27 mouse cellular contexts compared by ENCODE assay signal in the genomic region with DNA sequence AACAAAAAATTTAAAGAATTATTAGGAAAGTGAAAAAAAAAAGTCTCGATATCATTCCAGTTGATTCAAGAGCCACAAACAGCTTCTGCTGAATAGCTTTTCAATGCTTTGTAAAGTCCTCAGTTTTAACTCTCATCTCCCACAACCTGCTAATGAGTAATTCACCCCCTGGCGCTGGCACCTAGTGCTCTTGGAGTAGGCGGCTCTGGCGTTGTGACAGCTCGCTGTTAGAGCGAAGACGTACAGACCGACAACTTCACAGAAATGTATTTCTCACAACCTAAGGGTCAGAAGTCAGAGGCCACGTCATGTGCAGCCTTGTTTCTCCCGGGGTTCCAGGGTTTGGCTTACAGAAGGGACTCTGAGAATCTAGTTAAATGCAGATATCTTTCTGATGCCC.
DNase-seq lines count a peak whose midpoint lies in the region; ATAC-seq and TF ChIP-seq lines count a peak whose summit lies in the region.
"Had no signal": no experiment of that assay in that cellular context is flagged by ENCODE, and none has a peak within 500 bp of the region (broad histone marks: within the 10 kb centered on the region; RNA-seq: fewer than 3 reads in every experiment).

No protein-coding gene starts in this region.

- TF ChIP-seq CTCF in kidney, adult 2 months (conservative IDR thresholded peaks at IDR 0.05; ENCODE audit: insufficient read depth, insufficient read length, low read depth, low read length), result no peak
- no peak for TF ChIP-seq CTCF in brain, embryonic 14.5 days (IDR thresholded peaks at IDR 0.05; ENCODE audit: borderline replicate concordance, extremely low read depth, insufficient read depth, insufficient read length)

- no peak overlapping the region for H3K27ac ChIP-seq in kidney, adult 2 months (ENCODE audit: insufficient read depth, low read depth, low read length)
- H3K27ac ChIP-seq in kidney, embryonic 14.5 days (ENCODE audit: low read depth, low read length), result no peak overlapping the region
- H3K27ac ChIP-seq: hindbrain, embryonic 13.5 days; liver, embryonic 14.5 days; macrophage; neural tube, embryonic 15.5 days had no signal

- no peaks in the 10 kb centered on the region for H3K36me3 ChIP-seq in kidney, adult 2 months (ENCODE audit: control insufficient read depth, insufficient read depth, low read length)
- no peaks in the 10 kb centered on the region for H3K36me3 ChIP-seq in kidney, embryonic 14.5 days (ENCODE audit: control insufficient read depth, insufficient read depth, low read length)
- H3K36me3 ChIP-seq: heart, embryonic 12.5 days; hindbrain, embryonic 13.5 days; neural tube, embryonic 15.5 days had no signal

- 63% methylated on average over 10 of the region's 10 CpGs for WGBS in kidney, adult 2 months
- WGBS in kidney, embryonic 14.5 days, result 79% methylated on average over 10 of the region's 10 CpGs

- no peak overlapping the region for H3K4me2 ChIP-seq in kidney, embryonic 14.5 days (replicated peaks; ENCODE audit: low read depth, low read length)
- H3K4me2 ChIP-seq: heart, embryonic 12.5 days; hindbrain, embryonic 13.5 days; neural tube, embryonic 15.5 days had no signal

- H3K9me3 ChIP-seq in kidney, embryonic 14.5 days (ENCODE audit: control insufficient read depth, low read length), result no peaks in the 10 kb centered on the region
- H3K9me3 ChIP-seq: hindbrain, embryonic 13.5 days; neural tube, embryonic 15.5 days had no signal

- no peak for ATAC-seq in kidney, embryonic 14.5 days (ENCODE audit: low FRiP score, low TSS enrichment)
- ATAC-seq: forebrain, embryonic 14.5 days; intestine, embryonic 16.5 days had no signal

- H3K4me1 ChIP-seq in kidney, adult 2 months (ENCODE audit: control insufficient read depth, insufficient read depth, low read length), result no peaks in the 10 kb centered on the region; the same call in 1 of the 2 replicates
- peaks cover 7% of the 10 kb centered on the region; the same call in 1 of the 2 replicates for H3K4me1 ChIP-seq in kidney, embryonic 14.5 days (ENCODE audit: control insufficient read depth, insufficient read depth, low read length)

- no peak overlapping the region for H3K4me3 ChIP-seq in kidney, adult 2 months (ENCODE audit: insufficient read depth, low read depth, low read length)
- no peak overlapping the region for H3K4me3 ChIP-seq in kidney, embryonic 14.5 days (ENCODE audit: low read length)
- H3K4me3 ChIP-seq: heart, embryonic 12.5 days; hindbrain, embryonic 13.5 days; neural tube, embryonic 15.5 days had no signal

- DNase-seq in kidney, adult 2 months, result peak; percentile 12
- DNase-seq in layer of hippocampus, adult 9-11 months, result peak; percentile 20
- no peak for DNase-seq in layer of hippocampus, adult 9-10 months (ENCODE audit: low spot score)
- peak; percentile 28 for DNase-seq in brain, embryonic 14.5 days (ENCODE audit: low read depth)
- DNase-seq in layer of hippocampus, postnatal 36 days, result peak; percentile 13 to 16
- no peak for DNase-seq in cerebellum, postnatal 10 days
- DNase-seq: adrenal gland, postnatal 25 days; cerebellum, adult 2 months; cerebellum, postnatal 25 days; gastrocnemius, postnatal 25 days; heart, adult 18-20 months; heart, postnatal 4 days; liver; lung, adult 2 months; lung, postnatal 10 days; midbrain, embryonic 14.5 days; retina, postnatal 1 day; thymus, adult 2 months; thymus, postnatal 36 days had no signal

- H3K9ac ChIP-seq in kidney, embryonic 14.5 days (ENCODE audit: low read depth, low read length), result no peak overlapping the region
- H3K9ac ChIP-seq: heart, embryonic 12.5 days; hindbrain, embryonic 13.5 days; liver, embryonic 14.5 days; neural tube, embryonic 15.5 days had no signal

- H3K27me3 ChIP-seq in kidney, adult 2 months (replicated peaks; ENCODE audit: control insufficient read depth, insufficient read depth, low read length), result no peaks in the 10 kb centered on the region; the same call in 1 of the 2 replicates
- H3K27me3 ChIP-seq in kidney, embryonic 14.5 days (ENCODE audit: control insufficient read depth, insufficient read depth, low read length), result no peaks in the 10 kb centered on the region
- H3K27me3 ChIP-seq: heart, embryonic 12.5 days; hindbrain, embryonic 13.5 days; neural tube, embryonic 15.5 days had no signal

- no peak for TF ChIP-seq POLR2A in kidney, adult 2 months (IDR thresholded peaks at IDR 0.05; ENCODE audit: low read depth, low read length)
- TF ChIP-seq POLR2A in brain, embryonic 14.5 days (IDR thresholded peaks at IDR 0.05; ENCODE audit: borderline replicate concordance, extremely low read depth, insufficient read depth, insufficient read length, poor library complexity, severe bottlenecking), result no peak

Comparison
In these comparisons a context has a peak if more than half of its experiments do, and no peak if none do; other contexts are left out.
1. DNase-seq: peak in kidney, adult 2 months (single experiment), layer of hippocampus, adult 9-11 months (single experiment), brain, embryonic 14.5 days (single experiment) and layer of hippocampus, postnatal 36 days (2 of 2); none in layer of hippocampus, adult 9-10 months (single experiment) and cerebellum, postnatal 10 days (0 of 2).